Mouse (Mus musculus): ENCODE measurements at regions not wholly inside any gene's neighbourhood (a gene's known extent, or its start where the extent isn't known, plus 50 kb on each side); places are given as distances from the start of the nearest gene placed in this dataset.

DNA sequence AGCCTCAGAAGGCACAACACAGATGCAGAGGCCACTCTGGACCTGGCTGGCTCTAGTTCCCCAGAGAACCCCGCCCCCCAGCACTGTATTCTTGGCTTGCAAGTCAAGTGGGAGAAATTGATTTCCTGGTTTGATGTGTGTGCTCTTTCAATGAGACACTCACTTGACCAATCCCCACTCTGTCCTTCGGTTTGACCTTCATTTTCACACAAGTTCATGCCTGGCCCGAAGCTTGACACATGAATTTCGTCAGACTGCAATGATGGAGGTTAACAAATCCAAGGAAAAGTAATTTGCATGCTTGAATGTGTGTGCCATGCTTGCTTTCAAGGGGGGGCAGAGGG, 333.4 kb upstream of the Mki67 start:
- DNase-seq (ENCODE audit: low spot score), result no peak

DNA sequence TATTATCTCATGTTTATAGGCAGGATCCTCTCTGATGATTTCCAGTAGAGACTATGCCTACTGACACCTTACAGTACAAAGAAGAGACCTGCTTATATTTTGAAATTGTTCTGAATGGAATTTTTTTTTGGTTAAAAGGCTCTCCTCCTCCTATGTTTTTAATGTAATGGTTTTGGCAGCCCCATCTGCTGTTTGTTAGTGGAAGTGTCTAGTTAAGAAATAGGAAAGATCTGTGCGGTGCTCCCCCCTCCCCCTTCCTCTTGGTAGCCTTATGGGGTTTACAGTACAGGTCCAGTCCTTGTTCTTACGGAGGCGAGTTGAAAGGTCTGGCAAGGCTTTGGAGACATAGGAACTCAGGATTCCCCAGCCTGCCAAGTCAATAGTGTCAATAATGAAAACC, 334.0 kb upstream of the Mki67 start:
- DNase-seq (ENCODE audit: low spot score), result peak; percentile 35

DNA sequence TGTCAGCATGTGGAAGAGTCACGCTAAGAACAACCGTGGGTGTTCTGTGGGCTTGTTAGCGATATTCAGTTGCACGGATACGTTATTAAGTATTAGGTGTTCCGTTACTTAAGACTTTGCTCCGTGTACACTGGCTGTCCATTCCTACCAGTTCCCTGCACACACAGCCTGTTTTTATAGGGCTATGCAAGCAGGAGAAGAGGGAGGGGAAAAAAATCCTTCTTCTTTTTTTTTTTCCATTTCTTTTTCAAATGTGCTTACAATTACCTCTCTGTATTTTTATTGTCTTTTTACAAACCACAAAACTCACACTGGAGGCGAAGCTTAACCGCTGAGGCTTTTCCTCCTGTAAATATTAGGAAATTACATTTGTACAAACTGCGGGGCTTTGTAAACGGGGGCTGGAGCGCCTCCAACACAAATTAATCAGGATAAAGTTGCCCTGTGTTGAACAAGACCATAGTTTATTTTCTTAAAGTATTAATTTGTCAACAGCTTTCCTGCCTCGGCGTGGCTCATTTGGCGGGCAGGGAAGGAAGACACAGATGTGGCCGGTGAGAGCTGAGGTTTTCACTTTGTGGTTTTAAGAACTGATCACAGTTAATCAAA, 340.8 kb upstream of the Mki67 start:
- DNase-seq (ENCODE audit: low spot score), result no peak

DNA sequence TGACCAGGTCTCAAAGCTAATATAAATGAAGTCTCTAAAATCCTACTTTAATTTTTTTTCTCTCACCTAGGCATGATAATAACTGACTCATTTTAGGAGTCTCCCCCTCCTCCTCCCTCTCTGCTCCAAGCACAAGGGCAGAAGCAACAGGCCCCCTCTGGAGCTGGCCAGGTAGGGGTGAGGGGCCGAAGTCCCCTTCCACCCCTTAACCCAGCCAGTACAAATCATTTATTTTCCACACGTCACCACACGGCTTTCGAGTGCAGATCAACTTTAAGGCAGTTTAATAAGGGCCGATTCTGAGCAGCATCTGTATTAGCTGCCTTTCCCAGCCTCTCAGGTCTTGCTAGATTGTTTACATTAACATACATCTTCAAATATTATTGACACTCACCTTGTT, 342.2 kb upstream of the Mki67 start:
- DNase-seq (ENCODE audit: low spot score), result no peak

DNA sequence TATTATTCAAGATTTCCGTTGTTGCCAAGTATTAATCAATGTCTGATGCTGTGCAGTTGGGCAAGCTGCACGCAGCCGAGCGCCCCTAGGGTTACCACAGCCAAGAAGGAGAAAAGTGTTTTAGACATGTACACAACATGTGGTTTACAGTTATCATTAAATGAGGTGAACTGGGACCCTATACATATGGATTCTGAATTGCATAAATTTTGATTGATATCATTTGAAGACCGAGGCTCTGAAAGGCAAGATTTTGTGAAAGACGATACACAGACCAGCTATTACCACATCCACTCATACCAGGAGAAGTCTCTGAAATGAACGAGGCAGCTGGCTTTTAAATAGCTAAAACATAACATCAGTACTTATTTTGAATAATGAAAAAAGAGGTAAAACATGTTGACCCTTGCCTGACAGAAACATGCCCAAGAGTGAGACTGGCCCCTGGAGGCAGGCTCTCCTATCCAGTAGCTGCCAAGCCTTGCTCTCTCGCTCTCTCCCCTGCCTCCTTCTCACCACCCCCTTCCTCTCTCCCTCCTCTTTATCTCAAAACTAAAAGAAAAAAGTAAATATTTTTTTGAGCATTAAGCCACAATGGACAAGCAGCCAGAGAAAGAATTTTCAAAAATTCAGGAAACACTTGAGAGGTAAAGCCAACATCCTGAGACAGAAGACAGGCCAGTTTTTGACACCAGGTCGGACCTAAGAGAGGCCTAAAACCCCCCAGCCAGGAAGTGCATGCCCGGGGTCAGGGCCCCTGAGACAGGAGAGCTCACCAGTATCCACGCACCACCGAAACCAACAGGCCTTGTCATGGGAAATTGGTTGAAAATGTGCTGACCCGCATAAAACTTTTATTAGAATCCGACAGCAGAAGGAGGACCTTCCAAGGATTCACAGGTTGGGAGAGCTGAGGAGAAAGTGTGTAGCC, 342.9 kb upstream of the Mki67 start:
- DNase-seq (ENCODE audit: low spot score), result no peak

DNA sequence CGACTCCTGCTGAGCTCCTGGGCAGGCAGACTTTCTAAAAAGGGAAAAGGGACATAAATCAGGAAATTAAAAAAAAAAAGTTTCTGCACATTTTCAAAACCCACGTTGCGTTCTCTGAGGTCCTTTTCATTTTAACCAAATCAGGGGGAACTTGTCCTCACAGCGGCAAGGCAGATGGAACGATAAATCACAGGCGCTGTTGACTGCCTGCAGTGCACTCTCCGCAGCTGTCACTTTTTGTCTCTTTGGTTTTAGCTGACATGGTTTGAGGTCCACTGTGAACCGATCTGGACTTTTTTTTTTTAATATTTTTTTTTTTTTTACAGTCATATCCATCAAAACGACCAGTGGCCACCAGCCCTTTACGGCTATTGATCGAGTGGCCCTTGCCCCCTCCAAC, 343.7 kb upstream of the Mki67 start:
- peak; percentile 45 for DNase-seq (ENCODE audit: low spot score)

DNA sequence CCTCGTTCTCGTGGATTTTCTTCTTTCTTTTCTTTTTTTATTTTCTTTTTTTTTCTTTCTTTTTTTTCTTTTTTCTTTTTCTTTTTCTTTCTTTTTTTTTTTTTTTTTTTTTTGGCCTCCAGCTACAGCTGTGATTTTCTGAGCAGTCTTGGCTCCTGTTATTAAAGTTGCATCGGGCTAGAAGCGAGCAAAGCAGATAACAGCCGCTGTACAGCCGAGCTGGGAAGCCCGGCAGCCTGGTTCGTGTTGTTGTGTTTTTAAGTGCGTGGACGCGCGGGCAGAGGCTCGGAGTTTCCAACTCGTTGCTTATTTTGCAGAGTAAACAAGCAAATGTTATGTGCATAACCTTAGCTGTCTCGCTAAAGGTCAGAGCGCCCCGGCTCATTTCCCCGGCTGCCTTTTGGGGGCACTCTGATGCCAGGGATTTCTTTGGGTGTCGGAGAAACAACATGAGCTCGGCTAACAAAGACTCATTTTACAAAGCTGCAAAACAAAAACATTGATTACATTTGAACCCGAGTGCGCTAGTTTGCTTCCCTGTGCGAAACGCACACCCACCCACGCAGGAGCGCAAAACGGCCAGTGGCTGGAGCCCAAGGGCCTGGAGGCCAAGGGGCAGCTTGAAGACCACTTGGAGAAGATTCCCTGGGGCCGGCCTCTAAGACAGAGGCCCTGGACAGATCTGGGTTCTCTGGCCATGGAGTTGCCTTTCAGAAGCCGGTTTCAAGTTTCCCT, 344.3 kb upstream of the Mki67 start:
- peak; percentile 70 for DNase-seq (ENCODE audit: low spot score)

DNA sequence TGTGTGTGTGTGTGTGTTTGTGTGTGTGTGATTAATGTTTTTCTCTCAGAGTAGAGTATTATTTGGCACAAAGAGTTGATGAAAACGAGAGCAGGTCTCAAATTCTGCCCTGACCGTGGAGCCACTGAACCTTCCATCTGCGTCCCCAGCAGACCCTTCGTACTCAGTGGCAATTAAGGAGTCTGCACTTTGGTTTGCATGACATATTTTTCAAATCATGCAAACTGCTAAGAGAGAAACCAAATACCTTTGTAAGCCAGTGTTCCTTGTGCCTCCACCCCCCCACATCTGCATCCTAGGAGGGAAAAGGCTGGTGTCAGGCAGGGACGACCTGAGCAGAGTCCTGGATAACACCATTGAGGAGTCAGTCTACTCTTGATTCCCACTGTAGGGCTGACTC, 346.5 kb upstream of the Mki67 start:
- no peak for DNase-seq (ENCODE audit: low spot score)

DNA sequence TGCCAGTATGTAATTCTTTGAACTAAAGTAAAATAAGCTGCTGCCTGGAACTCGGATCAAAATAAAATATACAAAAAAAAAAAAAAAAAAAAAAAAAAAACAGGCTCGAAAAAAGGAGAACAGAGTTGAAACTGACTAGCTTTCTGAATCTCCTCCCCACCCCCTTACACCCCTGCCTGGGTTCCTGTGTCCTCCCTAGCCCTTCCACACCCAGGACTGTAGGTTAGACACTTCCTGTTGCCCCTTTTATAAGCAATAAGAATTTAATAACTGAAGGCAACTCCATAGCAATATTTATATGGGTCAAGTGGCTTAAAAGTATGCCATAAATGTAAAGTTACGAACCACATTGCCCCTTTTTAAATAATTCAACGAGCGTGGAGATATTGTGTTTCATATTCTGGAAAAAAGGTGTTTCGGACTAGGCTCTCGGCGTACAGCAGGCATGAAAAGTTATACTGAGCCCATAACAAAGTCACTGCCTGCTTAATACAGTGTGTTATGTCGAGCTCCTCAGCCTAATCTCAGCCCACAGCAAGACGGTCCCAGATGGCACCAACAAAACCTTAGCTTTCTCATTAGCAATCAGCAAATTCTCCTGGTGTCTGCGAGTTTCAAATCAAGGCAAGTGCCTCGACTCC, 349.0 kb upstream of the Mki67 start:
- DNase-seq (ENCODE audit: low spot score), result no peak

DNA sequence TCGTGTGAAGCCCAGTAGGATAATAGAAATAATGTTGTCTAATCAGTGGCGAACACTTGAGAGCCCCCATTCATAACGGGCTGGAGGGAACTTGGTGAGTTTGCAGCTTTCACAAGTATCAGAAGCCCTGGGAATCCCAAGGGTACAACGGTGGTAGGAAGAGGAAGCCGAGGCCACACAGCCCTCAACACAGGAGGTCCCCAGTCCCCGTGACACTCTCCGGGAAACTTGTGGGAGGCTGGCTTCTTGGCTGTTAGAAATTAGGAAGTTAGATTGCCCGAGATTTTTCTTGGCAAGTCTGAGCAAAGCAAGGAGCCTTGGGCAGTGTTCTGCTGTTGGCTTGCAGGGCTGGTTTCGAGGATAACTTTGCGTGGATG, 349.5 kb upstream of the Mki67 start:
- no peak for DNase-seq (ENCODE audit: low spot score)

DNA sequence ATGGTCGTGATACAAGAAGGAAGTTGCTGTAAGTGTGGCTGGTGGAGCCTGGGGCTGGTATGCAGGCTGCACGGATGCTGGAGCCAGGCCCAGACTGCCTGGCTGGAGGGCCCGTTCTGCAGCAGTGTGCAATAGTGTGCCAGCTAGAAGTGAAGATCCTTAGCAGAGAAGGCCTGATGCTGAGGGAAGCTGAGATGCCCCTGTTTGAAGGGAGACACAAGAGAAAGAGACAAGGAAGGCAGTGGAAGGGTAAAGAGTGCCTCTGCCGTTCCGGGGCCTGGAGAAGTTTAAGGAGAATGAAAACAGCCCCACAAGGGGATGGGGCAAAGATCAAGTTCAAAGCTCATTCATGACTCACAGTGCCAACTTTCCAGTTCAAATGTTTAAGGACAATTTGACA, 354.7 kb upstream of the Mki67 start:
- DNase-seq (ENCODE audit: low spot score), result no peak

DNA sequence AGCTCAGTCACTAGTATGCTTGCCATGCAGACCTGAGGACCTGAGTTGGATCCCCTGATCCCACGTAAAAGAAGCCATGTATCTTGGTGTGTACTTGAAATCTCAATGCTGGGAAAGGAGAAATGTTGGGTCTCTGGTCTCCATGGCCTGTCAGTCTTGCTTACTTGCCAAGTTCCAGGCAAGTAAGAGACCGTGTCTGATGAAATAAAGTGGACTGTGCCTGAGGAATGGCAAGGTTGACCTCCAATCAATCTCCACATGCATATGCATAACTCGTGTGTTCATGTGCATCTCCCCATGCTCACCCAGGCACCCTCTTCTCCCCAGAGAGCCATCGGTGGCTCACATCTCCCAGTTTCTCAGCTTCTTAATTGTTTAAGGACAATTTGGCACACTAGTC, 355.2 kb upstream of the Mki67 start:
- no peak for DNase-seq (ENCODE audit: low spot score)

DNA sequence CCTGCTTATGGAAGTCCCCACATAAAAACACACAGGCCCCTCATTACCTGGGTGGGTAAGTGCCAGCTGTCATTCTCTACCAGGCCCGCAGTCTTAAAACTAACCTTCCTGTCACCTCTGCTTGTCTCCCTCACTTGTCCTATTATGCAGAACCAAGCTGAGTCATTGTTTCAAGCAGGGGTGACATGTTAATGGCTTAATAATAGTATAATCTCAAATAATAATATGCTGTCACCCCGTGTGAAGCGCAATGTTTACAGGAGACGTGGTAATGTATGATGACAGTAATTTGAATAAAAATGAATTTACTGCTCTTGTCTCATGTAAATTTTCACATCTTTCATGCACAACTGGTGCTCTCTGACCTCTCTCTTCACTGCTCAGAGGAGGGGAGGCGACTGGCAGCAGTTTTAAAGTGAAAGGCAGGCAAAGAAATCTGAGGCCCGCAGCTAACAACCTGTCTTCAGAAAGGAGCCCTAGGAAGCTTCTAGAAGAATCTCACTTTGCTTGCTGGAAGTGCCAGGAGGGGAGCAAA, 357.2 kb upstream of the Mki67 start:
- DNase-seq (ENCODE audit: low spot score), result no peak

DNA sequence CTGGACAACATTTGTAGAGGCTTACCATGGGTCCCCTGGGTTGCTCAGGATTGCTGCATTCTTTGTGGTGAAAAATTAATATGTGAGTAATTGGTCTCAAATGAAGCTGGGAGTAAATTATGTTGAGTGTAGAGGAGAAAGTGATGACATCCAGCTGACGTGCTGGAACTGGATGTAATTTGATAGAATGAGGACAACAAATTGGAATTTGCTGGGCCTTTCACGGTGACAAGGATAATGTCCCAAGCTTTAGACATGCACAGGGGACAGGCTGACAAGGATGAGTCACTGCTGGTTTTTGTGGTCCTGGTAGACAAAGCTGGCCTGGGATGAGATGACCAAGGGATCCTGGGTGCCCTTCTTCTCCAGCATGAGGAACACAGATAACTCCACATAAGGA, 357.9 kb upstream of the Mki67 start:
- DNase-seq (ENCODE audit: low spot score), result no peak

DNA sequence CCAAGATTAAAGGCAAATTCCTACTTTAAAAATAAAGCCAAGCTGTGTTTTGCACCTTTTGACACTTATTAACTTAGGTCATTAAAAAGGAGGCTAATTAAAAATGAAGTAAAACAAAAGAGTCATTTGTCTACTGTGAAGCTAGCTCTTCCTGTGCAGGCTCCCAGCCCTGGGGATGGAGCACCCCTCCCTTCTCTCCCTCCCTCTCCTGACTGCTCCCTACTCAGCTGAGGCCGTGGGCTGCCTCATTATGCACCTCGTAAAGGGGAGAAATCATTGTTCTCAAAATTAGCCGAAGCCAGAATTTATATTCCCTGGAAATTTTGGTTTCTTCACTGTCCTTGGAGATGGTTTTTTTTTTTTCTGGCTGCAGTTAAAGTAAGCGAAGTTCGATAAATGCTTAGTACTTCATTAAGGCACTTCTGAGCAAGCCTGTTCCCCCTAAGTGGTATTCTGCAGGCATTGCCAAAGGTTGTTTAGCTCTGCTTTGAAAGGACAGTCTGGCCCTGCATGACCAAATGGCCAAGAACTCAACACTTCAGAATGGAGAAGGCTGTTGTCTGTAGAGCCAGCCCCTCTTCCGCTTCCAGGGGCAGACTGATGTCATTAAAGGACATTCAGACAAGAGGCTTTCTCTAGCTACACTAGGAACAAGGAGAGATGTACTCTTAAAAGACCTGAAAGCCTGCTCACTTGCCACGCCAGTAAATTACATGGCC, 365.5 kb upstream of the Mki67 start:
- no peak for DNase-seq (ENCODE audit: low spot score)

DNA sequence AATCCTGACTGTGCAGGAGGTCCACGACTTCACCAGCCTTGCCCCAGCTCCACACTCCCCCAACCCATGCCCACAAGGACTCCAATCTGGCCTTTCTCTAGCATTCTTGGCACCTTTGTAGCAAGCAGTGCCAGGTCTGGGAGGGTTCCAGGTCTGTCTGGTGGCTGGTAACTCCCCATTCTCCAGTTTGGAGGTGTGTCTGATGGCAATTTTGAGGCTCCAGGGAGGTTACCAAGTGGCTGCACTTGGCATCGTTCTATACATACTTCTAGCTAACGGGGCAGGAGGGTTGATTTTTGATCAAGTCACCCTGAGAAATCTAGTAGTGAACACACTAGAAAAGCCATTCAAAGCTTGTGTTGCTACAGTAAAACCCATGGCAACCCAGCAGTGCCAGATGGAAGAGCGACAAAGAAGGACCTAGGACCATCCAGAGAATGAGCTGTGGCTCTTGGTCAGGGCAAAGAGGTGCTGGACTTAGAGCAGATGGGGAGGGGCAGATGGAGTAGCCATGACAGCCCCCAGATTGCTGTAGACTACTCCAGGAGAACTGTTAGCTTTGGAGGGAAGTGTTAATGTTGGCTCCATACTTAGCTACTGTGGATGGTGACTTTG, 366.2 kb upstream of the Mki67 start:
- DNase-seq (ENCODE audit: low spot score), result no peak

DNA sequence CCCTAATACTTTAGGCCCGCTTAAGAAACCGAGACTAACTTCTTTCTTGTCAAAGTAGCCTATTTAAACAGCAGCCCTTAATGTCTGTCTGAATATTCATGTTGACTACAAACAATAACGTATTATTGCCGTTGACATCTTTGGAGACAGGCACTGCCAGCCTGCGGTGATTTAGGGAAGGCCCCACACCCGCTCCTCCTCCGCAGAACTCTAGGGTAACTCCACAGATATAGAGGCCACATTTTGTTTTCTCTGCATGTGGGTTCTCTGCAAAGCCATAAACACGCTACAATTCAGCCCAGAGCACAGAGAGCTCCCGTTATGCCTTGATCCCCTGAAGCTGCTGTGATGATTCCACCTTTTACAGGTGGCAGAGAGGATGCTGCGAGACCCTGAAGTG, 366.8 kb upstream of the Mki67 start:
- no peak for DNase-seq (ENCODE audit: low spot score)

DNA sequence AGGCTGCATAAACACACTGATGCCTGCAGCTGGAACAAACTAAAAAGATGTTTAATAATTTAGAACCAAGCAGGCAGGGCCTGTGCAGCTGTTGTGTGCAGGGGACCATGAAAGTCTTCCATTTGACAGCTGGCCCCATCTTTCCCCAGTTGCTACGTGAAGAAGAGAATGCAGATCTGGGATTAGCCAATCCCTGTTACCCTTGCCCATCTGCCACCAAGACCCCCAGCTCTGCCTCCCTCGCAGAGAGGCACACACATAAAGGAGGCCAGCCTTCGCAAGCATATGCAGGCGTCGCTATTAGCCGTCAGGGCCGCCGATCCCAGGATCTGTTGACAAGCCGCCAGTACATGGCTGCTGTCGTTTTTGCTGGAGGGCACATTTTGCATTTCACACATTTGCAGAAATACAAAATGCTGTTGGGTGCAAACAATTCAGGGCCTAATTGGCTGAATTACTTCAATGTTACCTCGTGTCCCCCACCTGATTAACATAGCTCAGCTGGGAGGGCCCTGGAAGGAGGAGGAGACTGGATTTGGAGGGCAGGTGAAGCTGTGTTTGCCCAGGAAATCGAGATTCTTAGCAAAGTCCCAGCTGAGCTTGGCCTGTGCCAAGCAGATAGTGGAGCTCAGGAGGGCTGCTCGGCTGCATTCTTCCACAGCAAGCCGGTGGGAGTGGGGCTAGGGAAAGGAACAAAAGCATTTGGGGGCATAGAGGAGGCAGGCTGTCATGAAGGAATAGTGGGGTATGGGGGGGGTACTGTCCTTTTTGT, 367.6 kb upstream of the Mki67 start:
- peak; percentile 88 for DNase-seq (ENCODE audit: low spot score)

DNA sequence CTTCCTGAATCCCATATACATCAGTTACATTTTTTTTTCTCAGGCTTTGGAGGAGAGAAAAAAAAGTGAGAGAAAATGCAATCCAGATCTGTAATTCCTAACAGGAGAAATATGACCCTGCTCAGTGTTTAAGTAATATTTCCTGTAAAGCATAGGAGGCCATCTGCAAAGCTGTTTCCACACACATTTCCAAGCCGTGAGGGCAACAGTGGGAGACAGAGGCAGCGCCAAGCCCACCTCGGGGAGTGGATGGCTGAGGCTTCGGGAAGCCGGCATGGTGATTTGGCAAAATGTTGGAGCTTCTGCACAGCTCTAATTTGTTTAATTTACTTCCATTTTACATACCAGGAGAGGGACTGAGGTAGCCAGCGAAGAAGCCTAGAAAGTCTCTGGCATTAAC, 372.6 kb upstream of the Mki67 start:
- no peak for DNase-seq (ENCODE audit: low spot score)

DNA sequence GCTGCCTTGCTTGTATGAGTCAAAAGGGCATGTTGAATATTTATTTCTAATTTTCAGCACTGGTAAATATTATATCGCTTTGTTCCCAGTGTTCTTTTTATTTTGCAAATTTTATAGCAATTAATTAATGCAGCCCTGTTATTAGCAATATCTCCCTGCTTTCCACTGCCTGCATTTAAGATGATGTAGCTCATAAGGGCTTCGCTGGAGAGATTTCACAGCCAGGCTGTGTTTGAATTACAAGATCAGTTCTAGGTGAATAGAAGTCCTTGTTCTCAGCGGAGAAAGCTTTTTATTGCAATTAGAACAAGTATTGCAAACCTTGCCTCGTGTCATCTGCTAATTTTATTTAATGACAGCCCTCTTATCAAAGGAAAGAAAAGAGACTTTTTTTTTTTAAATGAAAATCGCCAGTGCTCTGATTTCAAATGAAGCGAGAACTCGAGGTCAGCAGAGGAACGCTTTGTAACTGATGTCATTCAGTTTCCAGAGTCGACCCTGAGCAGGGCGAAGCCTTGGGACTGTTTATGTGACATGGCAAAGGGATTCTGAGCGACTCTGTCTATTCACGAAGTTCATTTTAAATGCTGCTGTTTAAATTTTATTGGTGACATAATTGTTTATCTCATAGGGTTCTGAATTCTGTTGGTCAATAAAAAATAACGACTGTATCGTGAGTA, 378.7 kb upstream of the Mki67 start:
- peak; percentile 25 for DNase-seq (ENCODE audit: low spot score)
